Mouse (Mus musculus): ENCODE measurements at regions not wholly inside any gene's neighbourhood (a gene's known extent, or its start where the extent isn't known, plus 50 kb on each side); places are given as distances from the start of the nearest gene placed in this dataset.

- intact Hi-C loops (cut with DNase I) = no loop called here
- no peak for DNase-seq
Measured at GRCm38 (mm10) chr16:95778845-95779722, 77.2 kb downstream of the Ets2 start.

- intact Hi-C loops (cut with DNase I) = no loop called here
- no peak for DNase-seq
Measured at GRCm38 (mm10) chr16:95778173-95778572, 76.3 kb downstream of the Ets2 start.

GRCm38 (mm10) chr16:95776610-95777363 is 74.9 kb downstream of the Ets2 start:
- intact Hi-C loops (cut with DNase I) = no loop called here
- DNase-seq = no peak

GRCm38 (mm10) chr16:95776010-95776409 is 74.1 kb downstream of the Ets2 start:
- DNase-seq = no peak
- intact Hi-C loops (cut with DNase I) = no loop called here

- no peak for DNase-seq
- intact Hi-C loops (cut with DNase I) = no loop called here
Measured at GRCm38 (mm10) chr16:95775361-95775760, 73.5 kb downstream of the Ets2 start.

- intact Hi-C loops (cut with DNase I) = no loop called here
- no peak for DNase-seq
Measured at GRCm38 (mm10) chr16:95773151-95773550, 71.3 kb downstream of the Ets2 start.
